Mouse (Mus musculus): ENCODE data around the gene Pias4.
"Not testable (repeated sequence)": the region's sequence is repeated elsewhere in the genome, so short reads cannot be mapped to it uniquely, and the experiment has no call there.

Pias4 gene

DNA sequence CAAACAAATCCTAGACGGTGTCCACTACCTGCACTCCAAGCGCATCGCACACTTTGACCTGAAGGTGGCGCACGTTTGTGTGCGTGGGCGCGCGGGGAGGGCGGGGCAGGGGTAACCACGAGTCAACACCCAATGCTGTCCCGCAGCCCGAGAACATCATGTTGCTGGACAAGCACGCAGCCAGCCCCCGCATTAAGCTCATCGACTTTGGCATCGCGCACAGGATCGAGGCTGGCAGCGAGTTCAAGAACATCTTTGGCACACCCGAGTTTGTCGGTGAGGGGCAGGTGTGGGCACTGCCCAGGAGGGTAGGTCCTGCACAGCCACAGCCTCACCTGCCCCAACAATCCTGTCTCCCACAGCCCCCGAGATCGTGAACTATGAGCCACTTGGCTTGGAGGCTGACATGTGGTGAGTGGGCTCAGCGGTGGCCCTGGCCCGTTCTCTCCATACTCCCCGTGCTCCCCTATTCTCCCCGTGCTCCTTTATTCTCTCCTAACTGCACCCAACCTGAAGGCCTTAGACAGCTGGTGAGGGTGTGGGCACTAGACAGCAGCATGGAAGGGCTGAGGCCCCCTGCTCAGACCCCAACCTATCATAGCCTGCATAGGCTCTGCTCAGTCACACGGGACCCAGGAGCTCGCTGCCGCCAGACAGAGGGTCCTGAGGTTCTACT, 22.7 kb upstream of the Pias4 start:
- peak; percentile 40 for DNase-seq

DNA sequence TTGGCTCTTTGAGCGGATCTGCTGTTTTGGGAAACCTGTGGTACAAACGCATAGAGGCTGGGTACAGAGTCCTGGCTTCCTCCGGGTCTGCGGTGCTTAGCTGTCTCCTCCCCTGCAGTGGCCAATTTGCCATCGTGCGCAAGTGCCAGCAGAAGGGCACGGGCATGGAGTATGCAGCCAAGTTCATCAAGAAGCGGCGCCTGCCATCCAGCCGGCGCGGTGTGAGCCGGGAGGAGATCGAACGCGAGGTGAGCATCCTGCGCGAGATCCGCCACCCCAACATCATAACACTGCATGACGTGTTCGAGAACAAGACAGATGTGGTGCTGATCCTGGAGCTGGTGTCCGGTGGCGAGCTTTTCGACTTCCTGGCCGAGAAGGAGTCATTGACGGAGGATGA, 22.1 kb upstream of the Pias4 start:
- no peak for DNase-seq

DNA sequence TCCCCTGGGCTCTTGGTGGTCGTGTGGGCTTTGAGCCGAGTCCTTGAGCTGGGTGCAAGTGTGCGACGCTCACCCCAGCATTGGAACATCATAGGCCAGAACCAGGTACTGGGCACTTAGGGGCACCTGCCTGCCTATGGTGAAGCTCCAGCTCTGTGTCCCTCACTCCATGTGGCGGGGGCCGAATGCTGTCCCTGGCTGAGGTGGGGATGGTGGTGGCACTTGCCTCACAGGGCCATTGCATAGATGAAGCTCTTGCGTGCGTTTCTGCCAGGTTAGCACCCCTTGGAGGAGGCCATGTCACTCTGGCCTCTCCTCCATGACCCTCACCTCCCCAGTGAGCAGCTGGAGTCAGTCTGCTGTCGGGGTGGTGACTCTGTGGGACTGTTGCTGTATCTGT, 19.4 kb upstream of the Pias4 start:
- no peak for DNase-seq

DNA sequence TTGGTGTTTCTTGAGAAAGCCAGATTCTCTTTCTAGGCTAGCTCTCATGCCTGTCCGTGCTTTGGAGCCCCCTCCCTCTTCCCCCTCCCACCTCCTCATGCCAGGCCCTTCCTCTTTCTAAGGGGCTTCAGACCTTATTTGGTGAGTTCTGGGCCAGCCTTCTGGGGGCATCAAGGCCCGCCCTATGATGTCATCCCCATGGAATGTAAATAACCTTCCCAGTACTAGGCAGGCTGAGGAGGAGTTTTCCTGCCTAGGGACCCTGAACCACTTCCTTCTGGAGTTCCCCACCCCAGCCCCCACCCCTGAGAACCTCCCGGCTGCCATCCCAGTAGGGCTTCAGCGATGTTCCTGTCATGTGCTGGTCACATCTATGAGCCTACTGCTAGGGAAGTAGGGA, 17.0 kb upstream of the Pias4 start:
- no peak for DNase-seq

DNA sequence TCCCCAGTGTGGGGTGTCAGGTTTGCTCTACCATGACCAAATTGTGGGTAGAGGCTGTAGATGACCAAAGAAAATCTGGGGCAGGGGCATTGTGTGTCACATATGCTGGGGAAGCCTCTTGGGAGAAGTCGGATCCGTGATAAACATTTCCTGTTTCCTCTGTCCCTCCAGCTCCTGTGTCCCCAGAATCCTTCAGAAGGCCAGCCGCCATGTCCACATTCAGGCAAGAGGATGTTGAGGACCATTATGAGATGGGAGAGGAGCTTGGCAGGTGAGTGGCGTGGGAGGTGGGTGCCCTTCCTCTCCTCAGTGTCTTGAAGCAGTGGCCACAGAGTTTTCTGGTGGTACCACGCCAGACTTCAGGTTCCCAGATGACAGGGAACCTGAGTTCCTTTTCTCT, 16.1 kb upstream of the Pias4 start, which contains the start of gene 4930442H23Rik:
TSS of gene 4930442H23Rik (minus strand) at position 45 of the 400 bp plus-strand sequence.
- no peak for DNase-seq

DNA sequence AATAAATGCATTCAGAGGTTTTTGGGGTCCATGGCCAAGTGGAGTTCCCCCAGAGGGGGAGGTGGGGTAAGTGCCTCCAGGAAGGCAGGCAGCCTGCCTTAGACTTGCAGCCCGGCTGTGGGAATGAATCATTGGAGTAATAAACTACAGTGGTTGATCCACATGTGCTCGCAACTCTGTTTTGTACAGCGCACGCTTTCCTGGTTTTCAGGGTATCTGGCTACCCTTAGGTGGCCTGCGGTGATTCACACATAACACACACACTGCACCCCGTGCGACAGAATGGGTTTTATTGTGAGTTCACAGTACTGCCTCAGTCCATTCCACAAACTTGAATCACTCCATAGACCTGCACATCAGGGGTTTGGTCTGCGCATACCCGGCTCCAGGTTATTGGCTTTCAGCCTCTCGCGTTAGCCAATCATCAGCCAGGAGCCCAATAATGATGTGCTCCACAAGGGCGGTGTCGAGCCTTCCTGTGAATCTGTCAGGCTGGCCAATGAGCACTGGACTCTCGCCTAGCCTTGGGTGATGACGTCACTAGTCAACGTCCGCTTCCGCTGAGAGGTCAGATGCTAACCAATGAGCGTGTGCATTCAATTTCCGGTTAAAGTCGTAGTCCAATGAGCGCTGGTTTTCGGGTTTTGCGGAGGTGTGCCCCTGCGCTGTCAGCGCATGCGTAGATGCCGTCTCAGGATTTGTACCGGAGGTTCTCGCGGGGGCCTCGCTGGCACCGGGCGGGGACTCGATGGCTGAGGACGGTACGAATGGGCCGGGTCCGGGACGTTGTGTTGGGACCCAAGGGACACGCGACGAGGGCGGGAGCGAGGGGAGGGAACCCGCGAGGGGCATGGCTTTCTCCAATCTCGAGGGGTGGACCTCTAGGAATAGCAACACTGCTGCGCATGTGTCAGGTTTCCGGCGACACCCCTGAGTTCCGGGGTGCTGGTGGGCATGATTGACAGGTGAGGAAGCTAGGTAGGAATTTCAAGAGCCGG, 14.9 kb upstream of the Pias4 start, which contains the start of gene Dapk3:
TSS of gene Dapk3 (plus strand) at position 670 of the 998 bp plus-strand sequence.
- peak; percentile 100 for DNase-seq

DNA sequence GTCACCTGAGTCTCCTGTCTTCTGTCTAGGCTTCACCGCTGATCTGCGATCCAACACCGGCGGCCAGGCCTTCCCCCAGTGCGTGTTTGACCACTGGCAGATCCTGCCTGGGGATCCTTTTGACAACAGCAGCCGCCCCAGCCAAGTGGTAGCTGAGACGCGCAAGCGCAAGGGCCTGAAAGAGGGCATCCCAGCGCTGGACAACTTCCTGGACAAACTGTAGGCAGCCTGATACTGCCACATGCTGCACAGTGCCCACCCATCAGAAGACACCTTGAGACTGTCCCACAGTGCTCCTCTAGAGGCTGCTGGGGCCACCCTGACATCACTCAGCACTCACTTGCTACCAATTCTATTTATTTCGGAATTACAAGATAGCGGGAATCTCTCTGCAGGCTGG, 14.1 kb upstream of the Pias4 start:
- not testable (repeated sequence) for DNase-seq

DNA sequence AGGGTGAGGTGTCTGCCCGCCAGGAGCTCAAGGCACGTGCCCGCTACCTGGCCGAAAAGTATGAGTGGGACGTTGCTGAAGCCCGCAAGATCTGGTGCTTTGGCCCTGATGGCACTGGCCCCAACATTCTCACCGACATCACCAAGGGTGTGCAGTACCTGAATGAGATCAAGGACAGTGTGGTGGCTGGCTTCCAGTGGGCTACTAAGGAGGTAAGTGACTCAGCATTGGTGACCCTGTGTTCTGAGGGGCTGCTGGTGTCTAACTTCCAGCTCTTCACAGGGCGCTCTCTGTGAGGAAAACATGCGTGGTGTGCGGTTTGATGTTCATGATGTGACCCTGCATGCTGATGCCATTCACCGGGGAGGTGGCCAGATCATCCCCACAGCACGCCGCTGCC, 13.2 kb upstream of the Pias4 start:
- DNase-seq, result no peak

DNA sequence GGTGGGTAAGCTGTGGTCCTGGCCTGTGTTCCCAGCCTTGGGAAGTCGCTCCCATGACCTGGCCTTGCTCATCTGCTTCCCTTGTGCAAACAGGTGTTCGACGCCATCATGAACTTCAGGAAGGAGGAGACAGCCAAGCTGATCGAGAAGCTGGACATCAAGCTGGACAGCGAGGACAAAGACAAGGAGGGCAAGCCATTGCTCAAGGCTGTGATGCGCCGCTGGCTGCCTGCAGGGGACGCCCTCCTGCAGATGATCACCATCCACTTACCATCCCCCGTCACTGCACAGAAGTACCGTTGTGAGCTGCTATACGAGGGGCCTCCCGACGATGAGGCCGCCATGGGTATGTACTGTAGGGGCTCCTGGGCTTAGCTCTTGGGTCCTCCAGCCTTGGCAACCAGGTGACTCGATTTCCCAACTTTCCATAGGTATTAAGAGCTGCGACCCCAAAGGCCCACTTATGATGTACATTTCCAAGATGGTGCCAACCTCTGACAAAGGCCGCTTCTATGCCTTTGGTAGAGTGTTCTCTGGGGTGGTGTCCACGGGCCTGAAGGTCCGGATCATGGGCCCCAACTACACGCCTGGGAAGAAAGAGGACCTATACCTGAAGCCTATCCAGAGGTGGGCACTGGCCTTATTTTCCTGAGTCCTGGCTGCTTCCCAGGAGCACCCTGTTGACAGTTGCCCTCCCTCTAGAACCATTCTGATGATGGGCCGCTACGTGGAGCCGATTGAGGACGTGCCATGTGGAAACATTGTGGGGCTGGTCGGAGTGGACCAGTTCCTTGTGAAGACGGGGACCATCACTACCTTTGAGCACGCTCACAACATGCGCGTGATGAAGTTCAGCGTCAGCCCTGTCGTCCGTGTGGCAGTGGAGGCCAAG, 12.0 kb upstream of the Pias4 start:
- DNase-seq, result no peak

DNA sequence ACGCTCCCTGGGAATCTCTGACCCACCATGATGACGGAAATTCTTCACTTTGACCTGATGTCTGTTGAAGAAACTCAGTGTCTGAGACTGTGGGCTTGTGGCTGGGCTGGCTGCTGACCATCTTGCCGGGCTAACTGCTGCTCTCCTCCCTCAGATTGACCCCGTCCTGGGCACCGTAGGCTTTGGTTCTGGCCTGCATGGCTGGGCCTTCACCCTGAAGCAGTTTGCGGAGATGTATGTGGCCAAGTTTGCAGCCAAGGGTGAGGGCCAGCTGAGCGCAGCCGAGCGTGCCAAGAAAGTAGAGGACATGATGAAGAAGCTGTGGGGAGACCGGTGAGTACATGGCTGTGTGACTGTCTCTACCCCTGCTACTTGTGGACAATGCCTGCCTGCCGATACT, 11.2 kb upstream of the Pias4 start:
- no peak for DNase-seq

DNA sequence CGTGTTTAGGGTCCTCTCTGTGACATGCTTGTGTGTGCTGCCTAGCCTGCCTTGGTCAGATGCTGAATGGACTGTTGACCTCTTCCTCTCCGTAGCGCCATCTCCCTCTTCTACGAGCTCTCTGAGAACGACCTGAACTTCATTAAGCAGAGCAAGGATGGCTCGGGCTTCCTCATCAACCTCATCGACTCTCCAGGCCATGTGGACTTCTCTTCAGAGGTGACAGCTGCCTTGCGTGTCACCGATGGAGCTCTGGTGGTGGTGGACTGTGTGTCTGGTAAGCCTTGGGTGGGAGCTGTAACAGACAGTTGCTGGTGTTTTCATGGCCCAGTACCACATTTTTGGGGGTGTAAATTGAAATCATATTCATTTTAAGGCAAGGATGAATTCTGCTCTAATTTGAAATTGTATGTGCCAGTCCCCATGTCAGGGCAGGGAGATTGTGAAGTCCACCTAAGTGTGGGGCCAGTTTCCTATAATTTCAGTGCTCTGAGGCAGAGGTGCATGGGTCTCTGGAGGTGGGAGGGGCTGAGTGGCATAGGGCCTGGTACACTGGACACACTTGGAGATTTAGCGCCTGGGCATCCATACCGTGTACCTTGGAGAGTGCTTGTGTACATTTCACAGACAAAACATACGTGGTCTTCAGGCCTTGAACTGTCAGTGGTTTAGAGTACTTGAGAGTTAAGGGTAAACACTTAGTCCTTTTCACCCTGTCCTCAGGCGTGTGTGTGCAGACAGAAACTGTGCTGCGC, 10.4 kb upstream of the Pias4 start:
- DNase-seq, result no peak

DNA sequence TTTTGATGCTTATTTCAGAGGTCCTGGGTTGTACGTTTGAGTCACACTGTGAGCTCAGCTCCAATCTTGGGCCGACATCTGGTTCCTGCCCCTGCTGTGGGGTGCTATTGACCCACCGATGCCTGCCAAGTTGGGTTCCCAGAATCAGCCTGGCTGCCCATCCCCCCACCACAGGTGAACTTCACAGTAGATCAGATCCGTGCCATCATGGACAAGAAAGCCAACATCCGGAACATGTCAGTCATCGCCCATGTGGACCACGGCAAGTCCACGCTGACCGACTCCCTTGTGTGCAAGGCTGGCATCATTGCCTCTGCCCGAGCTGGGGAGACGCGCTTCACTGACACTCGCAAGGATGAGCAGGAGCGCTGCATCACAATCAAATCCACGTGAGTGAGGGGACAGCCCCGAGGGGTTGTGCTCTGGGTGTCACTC, 9.8 kb upstream of the Pias4 start:
- no peak for DNase-seq

DNA sequence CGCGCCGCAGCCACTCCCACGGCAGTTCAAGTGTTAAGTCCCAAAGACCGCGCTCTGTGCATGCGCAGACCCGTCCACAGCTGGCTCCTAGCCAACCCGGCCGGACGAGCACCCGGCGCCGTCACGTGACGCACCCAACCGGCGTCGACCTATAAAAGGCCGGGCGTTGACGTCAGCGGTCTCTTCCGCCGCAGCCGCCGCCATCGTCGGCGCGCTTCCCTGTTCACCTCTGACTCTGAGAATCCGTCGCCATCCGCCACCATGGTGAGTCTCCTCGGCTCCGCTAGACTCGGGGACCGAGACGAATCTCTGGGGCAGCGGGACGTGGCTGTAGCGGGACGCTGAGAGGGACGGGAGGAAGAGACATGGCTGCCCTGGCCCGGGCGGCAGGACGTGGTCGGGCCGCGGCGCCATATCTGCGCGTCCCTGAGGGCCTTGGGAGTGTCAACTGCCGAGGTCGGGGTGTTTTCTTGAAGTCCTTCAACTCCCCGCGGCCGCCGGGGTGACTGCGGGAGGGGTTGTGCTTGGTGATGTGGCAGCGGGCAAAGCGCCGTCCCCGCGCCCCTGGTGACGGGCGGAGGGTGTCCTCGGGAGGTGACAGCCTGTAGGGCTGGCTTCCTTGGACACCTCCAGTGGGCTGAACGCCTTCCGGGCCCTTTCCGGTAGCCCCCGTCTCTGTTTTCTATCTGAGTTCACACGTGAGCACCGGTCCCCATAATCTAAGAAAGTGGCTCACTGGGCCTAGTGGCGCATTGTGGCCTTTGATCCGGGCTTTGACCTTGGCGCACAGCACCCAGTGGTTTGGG, 8.9 kb upstream of the Pias4 start, which contains the start of gene Eef2:
TSS of gene Eef2 (plus strand) at position 166 of the 806 bp plus-strand sequence.
- peak; percentile 98 for DNase-seq

DNA sequence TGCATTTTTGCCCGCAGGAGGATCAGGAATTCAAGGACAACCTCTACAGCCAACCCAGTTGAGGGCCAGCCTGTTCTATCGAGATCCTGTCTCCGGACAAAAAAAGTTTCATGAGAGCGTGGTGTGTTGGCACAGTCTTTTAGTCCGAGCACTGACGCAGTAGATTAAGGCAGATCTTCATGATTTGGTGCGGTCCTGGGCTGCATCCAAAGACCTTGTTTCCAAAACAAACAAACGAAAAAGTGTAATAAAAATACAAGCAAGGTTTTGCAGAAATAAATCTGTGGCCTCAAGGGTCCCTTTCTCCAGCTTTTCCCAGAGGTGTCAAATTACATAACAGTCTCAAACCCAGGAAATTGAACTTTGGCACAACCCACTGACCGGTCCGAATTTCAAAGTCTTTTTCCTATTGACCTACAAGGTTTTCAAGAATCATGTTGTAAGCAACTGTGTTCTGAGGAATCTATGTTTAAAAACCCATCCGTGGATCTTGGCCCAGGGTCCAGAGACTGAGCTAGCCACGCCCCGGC, 8.3 kb upstream of the Pias4 start:
- DNase-seq, result no peak

DNA sequence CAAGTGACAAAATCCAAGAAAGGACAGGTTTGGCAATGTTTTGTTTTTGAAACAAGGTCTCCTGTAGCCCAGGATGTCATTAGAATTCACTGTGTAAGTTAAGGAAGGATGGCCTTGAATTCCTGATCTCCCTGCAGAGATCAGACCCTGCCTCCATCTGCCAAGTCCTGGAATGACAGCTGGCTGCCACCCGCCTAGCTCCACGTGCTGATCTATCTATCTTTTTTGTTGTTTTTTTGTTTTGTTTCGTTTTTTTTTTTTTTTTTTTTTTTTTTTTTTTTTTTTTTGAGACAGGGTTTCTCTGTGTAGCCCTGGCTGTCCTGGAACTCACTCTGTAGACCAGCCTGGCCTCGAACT, 7.6 kb upstream of the Pias4 start:
- not testable (repeated sequence) for DNase-seq

DNA sequence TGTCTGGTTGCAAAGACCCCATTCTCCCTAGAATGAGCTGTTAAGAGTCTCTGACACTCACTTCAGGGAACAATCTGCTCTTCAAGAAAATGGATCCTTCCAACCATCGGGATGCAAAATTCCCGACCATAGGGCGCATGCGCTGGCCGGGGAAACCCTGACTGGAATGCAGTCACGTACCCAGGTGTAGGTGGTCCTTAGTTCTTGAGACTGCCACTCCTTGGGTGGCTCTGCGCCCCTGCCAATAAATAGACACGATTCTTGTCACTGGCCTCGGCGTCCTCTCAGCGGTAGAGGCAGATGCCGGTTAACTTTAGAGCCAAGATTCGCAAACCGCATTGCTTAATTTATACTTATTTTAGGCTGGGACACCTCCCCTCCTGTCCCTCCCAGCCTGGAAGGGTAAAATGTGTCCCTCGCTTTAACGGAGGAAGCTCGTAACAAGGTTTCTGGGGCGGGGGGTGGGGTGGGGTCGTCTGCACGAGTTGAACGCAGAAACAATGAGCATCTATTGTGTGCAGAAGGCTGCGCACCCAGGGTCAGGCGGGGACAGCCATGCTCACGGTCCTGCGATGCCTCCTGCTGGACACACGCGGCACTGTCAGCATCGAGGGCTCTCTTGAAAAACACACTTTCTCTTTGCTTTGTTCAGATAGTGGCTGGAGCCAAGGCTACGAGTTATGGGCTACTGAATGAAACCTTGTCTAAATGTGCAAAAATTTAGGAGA, 7.1 kb upstream of the Pias4 start:
- peak; percentile 92 for DNase-seq

DNA sequence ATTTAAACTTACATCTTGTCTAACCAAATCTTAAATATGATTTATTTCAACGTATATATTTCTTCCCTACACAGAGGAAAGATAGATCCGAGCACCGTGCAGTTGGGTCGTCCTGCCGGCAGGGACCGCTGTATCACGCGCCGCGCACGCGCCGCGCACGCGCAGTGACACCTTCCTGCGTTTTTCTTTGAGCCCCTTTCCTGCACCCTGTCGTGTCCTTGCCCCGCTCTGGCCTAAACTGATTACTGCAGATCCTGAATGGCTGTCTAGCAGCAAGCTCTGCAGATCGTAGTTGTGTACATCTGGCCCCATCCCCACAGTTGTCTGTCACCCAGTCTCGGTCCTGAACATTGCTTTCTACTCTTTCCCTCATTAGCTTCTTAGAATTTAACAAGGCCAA, 5.4 kb upstream of the Pias4 start:
- DNase-seq, result peak; percentile 90

DNA sequence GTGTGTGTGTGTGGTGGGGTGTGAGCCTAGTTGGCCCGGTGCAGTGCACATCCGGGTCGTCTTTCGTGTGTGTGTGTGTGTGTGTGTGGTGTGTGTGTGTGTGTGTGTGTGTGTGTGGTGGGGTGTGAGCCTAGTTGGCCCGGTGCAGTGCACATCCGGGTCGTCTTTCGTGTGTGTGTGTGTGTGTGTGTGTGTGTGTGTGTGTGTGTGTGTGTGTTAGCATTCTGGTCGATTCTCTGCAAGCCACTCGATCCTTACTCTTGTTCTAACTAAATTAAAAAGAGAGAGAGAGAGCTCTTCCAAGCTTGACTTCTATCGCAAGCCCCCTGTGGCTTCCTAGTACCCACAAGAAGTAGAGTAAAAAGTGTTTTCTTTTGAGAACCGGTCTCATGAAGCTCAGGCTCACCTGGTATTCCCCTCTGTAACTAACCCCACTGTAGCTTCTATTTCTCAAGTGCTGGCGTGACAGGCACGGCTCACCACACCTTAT, 1.7 kb upstream of the Pias4 start:
- not testable (repeated sequence) for DNase-seq

DNA sequence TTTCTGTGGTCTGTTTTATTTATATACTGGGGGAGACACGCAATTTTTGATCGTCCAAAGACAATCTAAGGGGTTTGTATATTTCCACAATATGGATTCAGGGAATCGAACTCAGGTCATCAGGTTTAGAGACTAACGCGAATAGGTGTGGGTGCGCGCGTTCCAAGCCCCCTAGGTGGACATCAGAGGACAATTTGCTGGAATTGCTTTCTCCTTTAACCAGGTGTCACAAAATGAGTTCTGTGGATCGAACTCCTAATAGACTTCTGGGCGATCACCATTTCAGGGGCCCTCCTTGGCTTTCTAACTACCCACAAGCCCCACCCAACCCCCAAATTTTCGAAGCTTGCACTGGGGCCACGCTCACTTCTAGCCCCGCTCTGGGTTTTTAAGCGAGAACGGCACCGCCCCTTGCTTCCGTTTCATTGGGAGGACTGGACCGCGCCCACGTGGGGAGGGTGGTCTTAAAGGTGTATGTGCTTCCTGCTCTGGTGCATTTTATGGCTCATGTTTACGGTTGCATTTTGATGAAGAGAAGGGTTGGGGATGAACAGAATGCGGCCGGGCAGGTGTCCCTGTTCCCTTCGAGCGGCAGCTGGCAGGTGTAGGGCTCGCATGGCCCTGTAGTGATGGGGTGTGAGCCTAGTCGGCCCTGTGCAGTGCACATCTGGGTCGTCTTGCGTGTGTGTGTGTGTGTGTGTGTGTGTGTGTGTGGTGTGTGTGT, 960 bp upstream of the Pias4 start:
- DNase-seq, result peak; percentile 86

All from retina, postnatal 1 day (tissue).